Mouse (Mus musculus): ENCODE results near the gene Paxbp1.

Paxbp1 gene

GRCm38 (mm10) chr16:90996327-90997243, 47.8 kb downstream of the Paxbp1 start:
- no peak for DNase-seq (ENCODE audit: low spot score)

GRCm38 (mm10) chr16:90995498-90995897, 48.8 kb downstream of the Paxbp1 start:
- DNase-seq (ENCODE audit: low spot score): no peak

GRCm38 (mm10) chr16:90995023-90995422, 49.3 kb downstream of the Paxbp1 start:
- no peak for DNase-seq (ENCODE audit: low spot score)

DNA sequence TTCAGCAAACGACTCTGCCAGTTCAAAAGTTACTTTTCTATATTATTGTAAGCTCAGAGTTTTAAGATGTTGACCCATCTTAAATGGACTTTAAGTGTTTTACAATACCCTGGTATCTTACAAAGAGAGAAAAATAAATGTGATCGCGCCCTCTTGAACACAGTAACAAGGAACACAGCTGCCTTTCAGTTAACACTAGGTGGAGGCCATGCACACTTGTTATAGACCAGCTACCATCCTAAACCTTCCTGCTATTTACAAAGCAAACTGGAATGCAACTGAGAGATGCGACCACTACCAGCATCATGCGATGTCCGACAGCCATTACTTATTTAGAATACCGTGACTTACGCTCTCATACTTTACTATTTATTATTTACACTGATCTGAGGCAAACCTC, 55.2 kb downstream of the Paxbp1 start:
- DNase-seq (ENCODE audit: low spot score): no peak

DNA sequence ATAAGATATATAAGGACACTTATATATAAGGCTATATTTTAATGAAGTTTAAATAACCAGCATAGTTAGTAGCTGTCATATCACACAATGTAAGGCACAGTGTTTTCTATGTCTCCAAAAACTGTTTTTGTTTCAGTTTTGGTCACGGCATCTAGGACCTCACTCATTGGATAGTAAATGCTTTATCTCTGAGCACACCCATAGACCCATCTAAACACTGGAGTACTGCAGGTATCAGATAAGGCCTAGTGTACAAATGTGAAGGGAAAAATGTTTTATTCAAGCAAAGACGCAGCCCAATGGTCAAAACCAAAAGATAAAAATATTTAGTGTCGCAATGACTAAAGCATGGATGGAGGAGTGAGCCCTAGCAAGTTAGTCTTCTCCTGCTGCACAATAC, 55.7 kb downstream of the Paxbp1 start:
- no peak for DNase-seq (ENCODE audit: low spot score)

DNA sequence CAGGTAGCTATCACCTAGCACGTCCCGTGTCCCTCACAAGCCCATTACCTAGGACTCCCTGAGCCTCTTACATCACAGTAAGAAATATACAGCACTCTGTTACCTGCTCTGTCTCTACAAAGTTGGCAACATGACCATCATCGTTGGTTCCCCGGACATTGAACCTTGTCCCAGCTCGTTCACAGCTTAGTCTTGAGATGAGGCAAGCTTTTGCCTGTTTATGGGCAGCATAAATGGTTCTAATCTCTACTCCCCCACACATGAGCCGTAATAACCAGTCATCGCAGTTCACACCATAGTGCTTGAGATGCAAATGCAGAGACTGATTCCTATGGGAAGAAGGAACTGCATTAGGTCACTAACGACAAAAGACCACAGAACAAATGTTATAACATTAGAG, 56.3 kb downstream of the Paxbp1 start:
- DNase-seq (ENCODE audit: low spot score): no peak

DNA sequence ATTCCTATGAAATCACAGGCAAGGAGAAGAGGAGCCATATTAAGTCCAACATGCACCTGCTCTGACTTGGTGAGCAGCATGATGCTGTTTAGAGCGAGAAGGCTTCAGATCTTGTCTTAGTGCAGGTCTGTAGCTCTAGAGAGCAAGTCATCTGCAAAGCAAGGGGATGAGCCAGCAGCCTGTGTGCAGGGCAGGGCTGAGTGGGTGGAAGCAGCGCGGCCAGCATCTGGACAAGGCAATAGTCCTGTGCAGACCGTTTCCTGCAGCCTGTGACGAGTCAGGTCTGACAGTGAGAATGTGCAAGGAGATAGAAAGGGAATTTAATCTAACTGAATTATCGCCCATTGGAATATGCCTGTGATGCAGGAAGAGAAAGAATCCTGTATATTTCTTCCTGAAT, 73.3 kb downstream of the Paxbp1 start:
- no peak for DNase-seq (ENCODE audit: low spot score)

DNA sequence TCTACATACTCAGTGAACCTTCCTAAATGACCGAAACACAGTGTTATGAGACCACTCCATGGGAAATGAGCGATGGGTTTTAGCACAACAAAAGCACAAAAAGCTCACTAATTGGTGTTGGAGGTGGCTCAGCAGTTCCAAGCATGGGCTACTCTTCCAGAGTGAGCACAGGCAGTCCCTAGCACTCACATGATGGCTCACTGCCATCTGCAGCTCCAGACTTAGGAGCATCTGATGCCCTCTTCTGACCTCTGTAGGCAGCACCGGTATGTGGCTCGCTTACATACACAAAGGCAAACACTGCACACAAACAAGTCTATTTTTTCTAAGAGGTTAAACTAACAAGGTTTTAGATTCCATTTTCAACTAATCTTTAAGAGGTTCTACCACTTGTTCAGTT, 78.1 kb downstream of the Paxbp1 start:
- DNase-seq (ENCODE audit: low spot score): no peak

DNA sequence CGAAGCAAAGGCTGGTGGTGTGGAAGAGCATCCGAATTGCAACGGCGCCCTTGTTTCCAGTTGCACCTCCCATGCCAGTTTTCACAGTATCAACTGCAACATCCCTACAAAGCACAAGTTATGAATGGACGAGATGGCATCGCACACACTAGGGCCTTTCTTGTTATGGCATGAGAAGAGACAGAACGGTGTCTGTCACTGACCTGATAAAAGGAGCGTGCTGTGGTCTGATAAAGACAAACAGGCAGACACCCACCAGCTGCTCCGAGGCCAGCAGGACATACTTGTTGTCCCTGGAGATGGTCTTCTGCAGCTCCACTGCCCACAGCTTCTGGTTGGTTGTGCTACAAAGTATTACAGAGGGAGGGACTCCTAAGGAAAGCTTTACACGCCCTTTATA, 80.0 kb downstream of the Paxbp1 start:
- peak; percentile 41 for DNase-seq (ENCODE audit: low spot score)

Data from spleen, adult 12 weeks (tissue).